Mouse (Mus musculus): ENCODE results near the gene Gm48552. TPM values are rescaled to one million over a fixed set of nuclear protein-coding genes. Genes with fewer than 3 reads are reported as not detected.
A peak's percentile ranks its signal among the peaks of the same experiment; 100 is the strongest.

Gene Gm48552
- total and polyA plus RNA-seq, 3 experiments, result 0.89 to 1.2 TPM; not detected in 1

GRCm38 (mm10) chr10:81429605-81430061 is 40.8 kb downstream of the Gm48552 start:
- Histone ChIP-seq H3K36me3 (ENCODE audit: control insufficient read depth in 1 of 2, insufficient read depth in 2 of 2, low read length in 2 of 2) (peaks cover 0 to 3% of the 10 kb centered on the region in 2 experiments; a peak in 1 of 4 replicates), H3K9ac (ENCODE audit: control insufficient read depth, low read depth, low read length, poor library complexity, severe bottlenecking) (peak overlapping the region; percentile 75), H3K27me3 (ENCODE audit: control insufficient read depth in 1 of 2, insufficient read depth in 2 of 2, low read length in 2 of 2) (no peaks in the 10 kb centered on the region), H3K4me3 (ENCODE audit: control insufficient read depth in 1 of 2, insufficient read depth in 1 of 2, low read depth in 2 of 2, low read length in 2 of 2) (peak overlapping the region; percentile 63 to 75), H3K9me3 (replicated peaks; ENCODE audit: insufficient read depth, low read length) (no peaks in the 10 kb centered on the region), H3K4me1 (ENCODE audit: control insufficient read depth in 1 of 2, insufficient read depth in 2 of 2, low read length in 2 of 2) (peaks cover 0 to 21% of the 10 kb centered on the region in 2 experiments; a peak in 2 of 4 replicates), H3K79me2 (ENCODE audit: control insufficient read depth, insufficient read depth, low read length, poor library complexity) (peaks cover 7% of the 10 kb centered on the region), H3K27ac (ENCODE audit: control insufficient read depth, low read depth, low read length) (peak overlapping the region; percentile 75)
- DNase-seq (ENCODE audit: low read depth, low spot score), result peak; percentile 96
- TF ChIP-seq MYB (IDR thresholded peaks at IDR 0.05; ENCODE audit: low read depth, low read length) (no peak), USF1 (IDR thresholded peaks at IDR 0.05; ENCODE audit: low read depth, low read length) (no peak), CTCF (IDR thresholded peaks at IDR 0.05 in 2 of 3, conservative IDR thresholded peaks at IDR 0.05 in 1 of 3; ENCODE audit: control insufficient read depth in 1 of 3, insufficient read depth in 1 of 3, low read depth in 2 of 3, low read length in 3 of 3, poor library complexity in 1 of 3, severe bottlenecking in 1 of 3) (no peak), NELFE (IDR thresholded peaks at IDR 0.05; ENCODE audit: low read depth, low read length) (peak; percentile 28; the same call in 1 of the 2 replicates), UBTF (IDR thresholded peaks at IDR 0.05; ENCODE audit: borderline replicate concordance, insufficient read depth, low read depth, low read length) (no peak), MAX (IDR thresholded peaks at IDR 0.05; ENCODE audit: low read length) (peak; percentile 28), POLR2A (IDR thresholded peaks at IDR 0.05; ENCODE audit: control insufficient read depth in 1 of 2, insufficient read depth in 1 of 2, low read depth in 1 of 2, low read length in 2 of 2, poor library complexity in 1 of 2) (peak in 1 of 2 experiments; percentile 46; a peak in 1 of 4 replicates), CHD1 (IDR thresholded peaks at IDR 0.05; ENCODE audit: low read depth, low read length) (0 out of 2 replicates have a peak, but pooled peaks have one; percentile 50), ETS1 (IDR thresholded peaks at IDR 0.05; ENCODE audit: low read depth, low read length) (no peak), CHD2 (IDR thresholded peaks at IDR 0.05; ENCODE audit: low read length) (no peak), ZC3H11A (IDR thresholded peaks at IDR 0.05; ENCODE audit: low read depth, low read length) (no peak), E2F4 (IDR thresholded peaks at IDR 0.05; ENCODE audit: borderline replicate concordance, low read depth, low read length) (no peak), MAZ (IDR thresholded peaks at IDR 0.05; ENCODE audit: low read depth, low read length) (peak; percentile 68), TAL1 (IDR thresholded peaks at IDR 0.05; ENCODE audit: low read length) (no peak), TCF12 (IDR thresholded peaks at IDR 0.05; ENCODE audit: low read depth, low read length) (0 out of 2 replicates have a peak, but pooled peaks have one; percentile 20), MEF2A (IDR thresholded peaks at IDR 0.05; ENCODE audit: extremely low read depth, insufficient replicate concordance, low read depth, low read length, poor library complexity, severe bottlenecking) (no peak), ZMIZ1 (IDR thresholded peaks at IDR 0.05; ENCODE audit: low read depth, low read length) (peak; percentile 43; the same call in 1 of the 2 replicates), USF2 (IDR thresholded peaks at IDR 0.05; ENCODE audit: borderline replicate concordance in 1 of 2, insufficient read depth in 1 of 2, low read depth in 1 of 2, low read length in 2 of 2) (no peak), HCFC1 (IDR thresholded peaks at IDR 0.05; ENCODE audit: low read depth, low read length) (no peak), MXI1 (IDR thresholded peaks at IDR 0.05; ENCODE audit: low read depth, low read length) (peak; percentile 60), JUND (IDR thresholded peaks at IDR 0.05; ENCODE audit: low read depth, low read length) (no peak), RAD21 (IDR thresholded peaks at IDR 0.05; ENCODE audit: low read depth, low read length) (no peak), GATA1 (IDR thresholded peaks at IDR 0.05; ENCODE audit: low read depth, low read length) (no peak), ZNF384 (IDR thresholded peaks at IDR 0.05; ENCODE audit: low read depth, low read length) (no peak), ZKSCAN1 (IDR thresholded peaks at IDR 0.05; ENCODE audit: low read depth, low read length) (no peak), MAFK (IDR thresholded peaks at IDR 0.05; ENCODE audit: borderline replicate concordance, low read depth, low read length) (no peak), TBP (IDR thresholded peaks at IDR 0.05; ENCODE audit: low read depth, low read length) (no peak), POLR2AphosphoS2 (IDR thresholded peaks at IDR 0.05; ENCODE audit: low read length) (peak; percentile 39; the same call in 1 of the 2 replicates), MYC (IDR thresholded peaks at IDR 0.05; ENCODE audit: low read depth, low read length) (no peak), RCOR1 (IDR thresholded peaks at IDR 0.05; ENCODE audit: low read depth, low read length) (no peak), SIN3A (IDR thresholded peaks at IDR 0.05; ENCODE audit: low read length) (peak; percentile 84), BHLHE40 (IDR thresholded peaks at IDR 0.05; ENCODE audit: borderline replicate concordance, low read depth, low read length) (no peak), EP300 (IDR thresholded peaks at IDR 0.05; ENCODE audit: low read depth in 1 of 2, low read length in 2 of 2) (no peak), SMC3 (IDR thresholded peaks at IDR 0.05; ENCODE audit: low read depth, low read length) (no peak), POLR2AphosphoS5 (IDR thresholded peaks at IDR 0.05; ENCODE audit: borderline replicate concordance, low read depth, low read length) (no peak), KAT2A (conservative IDR thresholded peaks at IDR 0.05; ENCODE audit: low read depth, low read length) (no peak), ELF1 (IDR thresholded peaks at IDR 0.05; ENCODE audit: low read depth, low read length) (0 out of 2 replicates have a peak, but pooled peaks have one; percentile 16), GABPA (IDR thresholded peaks at IDR 0.05; ENCODE audit: low read depth, low read length) (no peak)
